In genomic region chr13:40000236-40000635, GRCm38 (mm10) we compare ENCODE assay signal across 11 mouse cellular contexts.
A peak's percentile ranks its signal among the peaks of the same experiment; 100 is the strongest.
DNase-seq lines count a peak whose midpoint lies in the region.
"Had no signal": no experiment of that assay in that cellular context is flagged by ENCODE, and none has a peak within 500 bp of the region (broad histone marks: within the 10 kb centered on the region; RNA-seq: fewer than 3 reads in every experiment).

No protein-coding gene starts in this region.

- peak; percentile 56 to 59 for DNase-seq in cerebellum, postnatal 14 days
- DNase-seq in cerebellum, postnatal 4 days (ENCODE audit: low spot score in 2 of 2), result no peak
- DNase-seq in left cerebral cortex, postnatal 4 days, result peak; percentile 28
- DNase-seq in left cerebral cortex, postnatal 14 days (ENCODE audit: low spot score in 2 of 2), result no peak
- DNase-seq: adrenal gland, adult 2 months; adrenal gland, postnatal 10 days; adrenal gland, postnatal 25 days; cerebellum, adult 11-12 months; cerebellum, adult 2 months; cerebellum, adult 9-10 months; embryo, embryonic 11 days had no signal

- intact Hi-C loops in left cerebral cortex, postnatal 4 days (cut with DNase I), result no loop called here
- intact Hi-C loops in left cerebral cortex, postnatal 14 days (cut with DNase I), result no loop called here

Comparison
In these comparisons a context has a peak if more than half of its experiments do, and no peak if none do; other contexts are left out.
1. DNase-seq: peak in cerebellum, postnatal 14 days (2 of 2) and left cerebral cortex, postnatal 4 days (single experiment); none in cerebellum, postnatal 4 days (0 of 2) and left cerebral cortex, postnatal 14 days (0 of 2).